Mouse (Mus musculus) heart, adult 2 months (tissue): ENCODE data around the gene Hacd3. TPM values are rescaled to one million over a fixed set of nuclear protein-coding genes. Genes with fewer than 3 reads are reported as not detected.

Source experiments
- DNase-seq, 2 experiments: peaks; one replicate each; pipeline ENCODE4 v3.0.0; 2021
- H3K27ac ChIP-seq: fragments of 200-600 bp; 2 replicates; pipeline ENCODE4 v1.8.1; 2022
- H3K27me3 ChIP-seq: fragments of 200-500 bp; 2 replicates; pipeline ENCODE4 v1.6.1; 2012; ENCODE audit warnings: mild to moderate bottlenecking, low read length, inconsistent platforms, mixed read lengths; ENCODE audit not compliant: control insufficient read depth, insufficient read depth
- H3K36me3 ChIP-seq: fragments of 200-500 bp; 2 replicates; pipeline ENCODE4 v1.6.1; 2012; ENCODE audit warnings: low read length, inconsistent platforms; ENCODE audit not compliant: control insufficient read depth, insufficient read depth
- H3K4me1 ChIP-seq: fragments of 200-500 bp; 2 replicates; pipeline ENCODE4 v1.6.1; 2011; ENCODE audit warnings: low read length; ENCODE audit not compliant: control insufficient read depth, insufficient read depth
- H3K4me3 ChIP-seq: fragments of 200-600 bp; 2 replicates; pipeline ENCODE4 v1.8.1; 2022
- H3K79me2 ChIP-seq: fragments of 200-500 bp; replicated peaks from 2 replicates; pipeline ENCODE4 v1.6.1; 2012; ENCODE audit warnings: mild to moderate bottlenecking, inconsistent platforms, low read length, moderate library complexity, mixed read lengths; ENCODE audit not compliant: control insufficient read depth, insufficient read depth
- H3K9ac ChIP-seq: fragments of 200-500 bp; 2 replicates; pipeline ENCODE4 v1.6.1; 2012; ENCODE audit warnings: low read depth, mild to moderate bottlenecking, control low read depth, inconsistent platforms, low read length, mixed read lengths
- CTCF ChIP-seq: fragments of 200-600 bp; IDR thresholded peaks from 2 replicates; pipeline ENCODE4 v1.8.1; 2022; ENCODE audit warnings: antibody characterized with exemption, mild to moderate bottlenecking, moderate library complexity
- EP300 ChIP-seq: fragments of 200-500 bp; IDR thresholded peaks from 2 replicates; pipeline ENCODE4 v1.6.1; 2011; ENCODE audit warnings: low read depth, low read length, control low read depth; ENCODE audit not compliant: insufficient read depth
- POLR2A ChIP-seq: fragments of 200-500 bp; IDR thresholded peaks from 2 replicates; pipeline ENCODE4 v1.6.1; 2011; ENCODE audit warnings: mild to moderate bottlenecking, low read depth, low read length, control low read depth; ENCODE audit not compliant: insufficient read depth
- WGBS: fragments of 180-500 bp; shearing (Covaris S2); methylation state at CpG from one replicate; pipeline ENCODE4 v1.1.7; 2018; 5-methylcytosine and 5-hydroxymethylcytosine counted together
- intact Hi-C: fragments of 180-260 bp; cut with DNase I; formaldehyde crosslinking; loops from one replicate; pipeline ENCODE4 v1.15.1; 2025
- polyA plus RNA-seq: library from polyadenylated mRNA; depleted of rRNA; stranded (reverse); fragments of >200 nt; gene quantifications from 2 replicates; pipeline ENCODE4 v1.2.3, GENCODE M21; 2012
- total RNA-seq, 2 experiments: library from RNA; stranded (reverse); gene quantifications; 2 replicates each; pipeline ENCODE4 v1.2.3; 2021

Hacd3 gene
- total and polyA plus RNA-seq, 3 experiments, result 11.2 to 18.9 (median 17.6) TPM

GRCm38 (mm10) chr9:64953190-64953589 lies 68.3 kb downstream of the Hacd3 start:
- DNase-seq, result no peak
- H3K27me3 ChIP-seq, result no peaks in the 10 kb centered on the region; the same call in none of the 2 replicates
- intact Hi-C loops, result no loop called here

DNA sequence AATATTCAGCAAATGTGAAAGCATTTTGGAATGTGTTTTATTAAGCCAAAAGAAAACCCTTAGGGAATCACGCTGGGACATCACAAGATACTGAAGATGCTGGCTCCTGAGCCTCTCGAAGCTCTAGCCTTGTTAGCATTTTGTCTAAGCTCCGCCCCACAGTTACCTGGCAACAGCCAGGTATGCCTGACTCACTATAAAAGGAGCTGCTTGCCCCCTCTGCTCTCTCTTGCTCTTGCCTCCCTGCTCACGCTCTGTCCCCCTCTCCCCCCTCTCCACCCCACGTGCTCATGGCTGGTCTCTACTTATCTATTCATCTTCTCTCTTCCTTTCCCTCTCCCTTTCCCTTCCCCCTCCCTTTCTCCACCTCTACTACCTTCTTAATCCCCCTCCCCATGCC lies 69.4 kb downstream of the Hacd3 start:
- Histone ChIP-seq H3K4me3 (no peak overlapping the region), H3K27ac (no peak overlapping the region), H3K36me3 (no peaks in the 10 kb centered on the region), H3K79me2 (no peaks in the 10 kb centered on the region), H3K9ac (no peak overlapping the region), H3K27me3 (no peaks in the 10 kb centered on the region; the same call in none of the 2 replicates), H3K4me1 (no peaks in the 10 kb centered on the region)
- intact Hi-C loops, result no loop called here
- no peak for DNase-seq
- TF ChIP-seq EP300 (no peak), POLR2A (no peak), CTCF (no peak)
- 18% methylated on average over 5 of the region's 5 CpGs for WGBS

More at GRCm38 (mm10) chr9:64953190-64953589, 68.3 kb downstream of the Hacd3 start:
- Histone ChIP-seq H3K27ac (no peak overlapping the region), H3K9ac (no peak overlapping the region), H3K36me3 (no peaks in the 10 kb centered on the region), H3K79me2 (no peaks in the 10 kb centered on the region), H3K4me1 (no peaks in the 10 kb centered on the region), H3K4me3 (no peak overlapping the region)
- TF ChIP-seq EP300 (no peak), POLR2A (no peak), CTCF (no peak)
- 39% methylated on average over 7 of the region's 7 CpGs for WGBS

- no peaks in the 10 kb centered on the region for H3K4me1 ChIP-seq
- no peak within 1 kb of the TSS for H3K4me3 ChIP-seq
- WGBS, result 41% methylated on average over 11 of the region's 11 CpGs
- no peaks in the 10 kb centered on the region for H3K36me3 ChIP-seq
- no peak within 1 kb of the TSS for H3K27ac ChIP-seq
- H3K79me2 ChIP-seq, result no peaks in the 10 kb centered on the region
- no peak within 1 kb of the TSS for H3K9ac ChIP-seq
- no peak for DNase-seq
- H3K27me3 ChIP-seq, result no peaks in the 10 kb centered on the region; the same call in none of the 2 replicates
- TF ChIP-seq POLR2A (no peak), EP300 (no peak), CTCF (no peak)
- intact Hi-C loops, result no loop called here
Observed at GRCm38 (mm10) chr9:64951161-64951657, 70.3 kb downstream of the Hacd3 start, which contains the start of gene Slc24a1. TSS of gene Slc24a1 (minus strand) at chr9:64951607.

DNA sequence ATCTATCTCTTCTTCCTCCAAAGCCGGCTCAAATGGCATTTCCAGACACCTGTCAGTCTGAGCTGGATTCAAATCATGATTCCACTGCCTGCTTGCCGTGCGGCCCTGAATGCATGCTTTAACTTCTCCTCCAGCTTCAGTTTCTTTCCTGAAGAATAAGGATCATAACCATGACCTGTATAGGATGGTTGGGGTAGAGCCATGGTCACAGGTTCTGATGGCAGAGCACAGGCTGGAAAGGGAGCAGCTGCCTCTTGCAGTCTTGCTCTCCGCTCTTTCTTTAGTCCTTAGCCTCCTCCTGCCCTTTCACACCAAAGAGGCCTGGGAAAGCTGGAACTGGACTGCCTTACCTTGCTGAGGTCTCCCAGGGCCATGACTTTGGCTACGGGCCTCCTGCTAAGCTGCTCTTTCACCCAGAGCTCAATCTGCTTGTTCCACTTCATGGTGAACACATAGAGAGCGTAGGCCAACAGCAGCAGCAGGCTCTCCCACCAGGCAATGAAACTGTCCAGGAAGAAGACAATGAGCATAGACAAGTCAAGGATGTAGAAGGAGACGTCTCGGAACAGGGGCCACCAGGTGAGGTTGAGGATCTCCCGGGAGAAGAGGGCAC lies 73.9 kb downstream of the Hacd3 start:
- H3K27me3 ChIP-seq, result no peaks in the 10 kb centered on the region; the same call in none of the 2 replicates
- H3K9ac ChIP-seq, result no peak overlapping the region
- H3K27ac ChIP-seq, result no peak overlapping the region
- H3K79me2 ChIP-seq, result no peaks in the 10 kb centered on the region
- WGBS, result 77% methylated on average over 9 of the region's 9 CpGs
- no peaks in the 10 kb centered on the region for H3K36me3 ChIP-seq
- no peak for TF ChIP-seq EP300
- TF ChIP-seq CTCF, result no peak
- TF ChIP-seq POLR2A, result no peak
- intact Hi-C loops, result no loop called here
- no peak for DNase-seq
- no peak overlapping the region for H3K4me3 ChIP-seq
- no peaks in the 10 kb centered on the region for H3K4me1 ChIP-seq

- Histone ChIP-seq H3K4me1 (no peaks in the 10 kb centered on the region), H3K27ac (no peak overlapping the region), H3K36me3 (no peaks in the 10 kb centered on the region), H3K9ac (no peak overlapping the region), H3K79me2 (no peaks in the 10 kb centered on the region), H3K27me3 (no peaks in the 10 kb centered on the region), H3K4me3 (no peak overlapping the region)
- intact Hi-C loops, result no loop called here
- DNase-seq, result no peak
- whole genome bisulfite sequencing, result 49% methylated on average over 11 of the region's 11 CpGs
- no peak for TF ChIP-seq EP300
- no peak for TF ChIP-seq CTCF
- no peak for TF ChIP-seq POLR2A
Observed at GRCm38 (mm10) chr9:64943997-64944396, 77.5 kb downstream of the Hacd3 start.

DNA sequence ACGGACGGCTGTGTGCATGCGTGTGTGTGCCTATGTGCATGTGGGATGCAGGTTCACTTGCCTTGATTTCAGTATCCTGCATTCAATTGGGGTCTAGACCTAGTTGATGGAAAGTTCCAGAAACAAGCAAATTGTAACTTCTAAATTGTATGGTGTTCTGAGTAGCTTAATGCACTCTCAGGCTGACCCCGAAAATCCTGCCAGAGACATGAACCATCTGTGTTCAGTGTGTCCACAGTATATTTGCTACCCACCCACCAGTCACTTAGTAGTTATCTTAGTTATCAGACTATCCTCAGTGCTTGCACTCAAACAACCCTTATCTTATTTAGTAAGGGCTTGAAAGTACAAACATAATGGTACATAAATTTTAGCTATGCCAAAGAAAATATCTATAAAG lies 79.8 kb downstream of the Hacd3 start:
- TF ChIP-seq POLR2A (no peak), CTCF (no peak), EP300 (no peak)
- Histone ChIP-seq H3K36me3 (no peaks in the 10 kb centered on the region), H3K27me3 (no peaks in the 10 kb centered on the region), H3K4me1 (no peaks in the 10 kb centered on the region), H3K79me2 (no peaks in the 10 kb centered on the region), H3K27ac (no peak overlapping the region), H3K9ac (no peak overlapping the region), H3K4me3 (no peak overlapping the region)
- no peak for DNase-seq
- 80% methylated on average over 4 of the region's 4 CpGs for WGBS
- intact Hi-C loops, result no loop called here
